Mouse (Mus musculus): ENCODE measurements around the gene Mme.

GRCm38 (mm10) chr3:63406438-63406837, 165.1 kb downstream of the Mme start:
- TF ChIP-seq CTCF (IDR thresholded peaks at IDR 0.05; ENCODE audit: low read depth, low read length) (no peak), POLR2A (IDR thresholded peaks at IDR 0.05; ENCODE audit: borderline replicate concordance, low read depth, low read length) (no peak)
